Mouse (Mus musculus) embryonic facial prominence, embryonic 14.5 days (tissue): ENCODE results near the gene Klk9. TPM values are rescaled to one million over a fixed set of nuclear protein-coding genes. Genes with fewer than 3 reads are reported as not detected.

Experiments used
- ATAC-seq: fragments of 200-750 bp; cut with Nextera tagmentation; 2 replicates; pipeline ENCODE4 v1.8.0; 2017; ENCODE audit warnings: low read depth, moderate number of reproducible peaks, moderate TSS enrichment
- DNase-seq: peaks from one replicate; pipeline ENCODE4 v3.0.0-alpha.2; 2015; ENCODE audit warnings: low spot score
- H3K27ac ChIP-seq: fragments of 300-500 bp; sonication (generic); replicated peaks from 2 replicates; pipeline ENCODE4 v1.5.1; 2014; ENCODE audit warnings: low read depth, mild to moderate bottlenecking, low read length, moderate library complexity
- H3K27me3 ChIP-seq: fragments of 300-500 bp; sonication (generic); replicated peaks from 2 replicates; pipeline ENCODE4 v1.6.1; 2014; ENCODE audit warnings: low read length; ENCODE audit not compliant: control insufficient read depth, insufficient read depth
- H3K36me3 ChIP-seq: fragments of 300-500 bp; sonication (generic); 2 replicates; pipeline ENCODE4 v1.6.1; 2014; ENCODE audit warnings: low read length, mixed read lengths; ENCODE audit not compliant: control insufficient read depth, insufficient read depth
- H3K4me1 ChIP-seq: fragments of 300-500 bp; sonication (generic); 2 replicates; pipeline ENCODE4 v1.6.1; 2014; ENCODE audit warnings: antibody characterized with exemption, low read length; ENCODE audit not compliant: control insufficient read depth, insufficient read depth
- H3K4me2 ChIP-seq: fragments of 300-500 bp; sonication (generic); 2 replicates; pipeline ENCODE4 v1.6.1; 2014; ENCODE audit warnings: low read depth, mild to moderate bottlenecking, low read length, moderate library complexity, mixed read lengths
- H3K4me3 ChIP-seq: fragments of 300-500 bp; sonication (generic); 2 replicates; pipeline ENCODE4 v1.5.1; 2014; ENCODE audit warnings: low read depth, mild to moderate bottlenecking, low read length
- H3K9ac ChIP-seq: fragments of 300-500 bp; sonication (generic); 2 replicates; pipeline ENCODE4 v1.6.1; 2014; ENCODE audit warnings: low read depth, mild to moderate bottlenecking, low read length, moderate library complexity, mixed read lengths
- H3K9me3 ChIP-seq: fragments of 300-500 bp; sonication (generic); 2 replicates; pipeline ENCODE4 v1.6.1; 2016; ENCODE audit warnings: low read length; ENCODE audit not compliant: control insufficient read depth
- WGBS: fragments of 180-500 bp; shearing (Covaris S2); extraction: QIAGEN DNeasy Blood & Tissue Kit; methylation state at CpG from one replicate; pipeline ENCODE4 v1.1.7; 2014; 5-methylcytosine and 5-hydroxymethylcytosine counted together
- polyA plus RNA-seq: library from polyadenylated mRNA; unstranded; fragments of >200 nt; fragmentation: Nextera tagmentation; extraction: Ambion mirVana; gene quantifications from 2 replicates; pipeline ENCODE4 v1.2.1, GENCODE M21; 2014

Klk9 gene
- polyA plus RNA-seq: 0.28 and 0.49 TPM in 2 replicates

DNA sequence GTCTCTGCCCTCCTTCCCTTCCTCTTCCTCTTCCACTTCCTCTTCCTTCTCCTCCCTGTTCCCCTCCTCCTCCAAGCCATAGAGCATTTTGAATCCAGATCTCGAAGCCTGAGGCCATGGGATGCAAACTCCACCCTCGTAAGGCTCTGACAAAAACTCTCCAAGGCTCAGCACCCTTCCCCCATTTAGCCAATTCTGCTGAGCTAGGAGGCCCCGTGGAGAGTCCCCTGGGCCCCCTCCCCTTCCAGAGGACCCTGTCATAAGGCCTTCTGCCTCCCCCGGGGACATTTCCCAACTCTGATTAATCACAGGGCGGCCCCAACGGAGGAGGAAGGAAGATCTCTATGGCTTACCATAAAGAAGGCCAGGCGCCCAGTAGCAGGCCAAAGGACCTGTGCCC, at the start of gene Klk9:
Gene Klk9 (plus strand): TSS at position 301 of the 400 bp plus-strand sequence.
- H3K4me1 ChIP-seq: no peaks in the 10 kb centered on the region
- peaks cover 8% of the 10 kb centered on the region for H3K27me3 ChIP-seq
- 72% methylated on average over 7 of the region's 7 CpGs for WGBS
- no peaks in the 10 kb centered on the region for H3K9me3 ChIP-seq
- no peaks in the 10 kb centered on the region for H3K36me3 ChIP-seq
- ATAC-seq: no peak
- H3K27ac ChIP-seq: no peak within 1 kb of the TSS
- no peak for DNase-seq
- H3K4me3 ChIP-seq: no peak within 1 kb of the TSS
- no peak within 1 kb of the TSS for H3K9ac ChIP-seq
- no peak within 1 kb of the TSS for H3K4me2 ChIP-seq

DNA sequence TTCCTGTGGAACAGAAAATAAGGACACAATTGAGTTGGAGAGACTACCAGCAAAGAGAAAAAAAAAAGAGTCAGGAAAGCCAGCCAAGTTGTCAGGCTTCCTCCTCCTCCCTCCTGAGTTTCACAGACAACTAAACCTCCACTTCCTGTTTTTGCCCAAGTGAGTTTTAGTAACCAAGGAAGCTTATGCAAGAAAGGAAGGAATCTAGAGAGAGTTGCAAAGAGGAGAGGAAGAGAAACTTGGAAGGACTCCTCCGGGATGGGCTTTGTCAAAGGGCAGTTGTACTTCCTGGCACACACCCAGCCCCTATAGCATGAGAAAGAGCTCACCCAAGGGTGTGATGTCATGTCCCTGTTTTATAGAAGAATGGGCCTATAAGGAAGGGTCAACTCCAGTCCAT, 43.9 kb upstream of the Klk9 start:
- WGBS: 65% methylated on average over 1 of the region's 1 CpGs
- Histone ChIP-seq H3K4me2 (no peak overlapping the region), H3K9me3 (no peaks in the 10 kb centered on the region), H3K9ac (no peak overlapping the region), H3K4me1 (no peaks in the 10 kb centered on the region), H3K27me3 (no peaks in the 10 kb centered on the region), H3K36me3 (no peaks in the 10 kb centered on the region), H3K4me3 (no peak overlapping the region), H3K27ac (no peak overlapping the region)
- ATAC-seq (no peak), DNase-seq (peak; percentile 5)

- H3K9me3 ChIP-seq: no peaks in the 10 kb centered on the region
- no peak overlapping the region for H3K4me2 ChIP-seq
- H3K27me3 ChIP-seq: no peaks in the 10 kb centered on the region
- no peak overlapping the region for H3K27ac ChIP-seq
- H3K4me1 ChIP-seq: no peaks in the 10 kb centered on the region
- no peak overlapping the region for H3K4me3 ChIP-seq
- DNase-seq (no peak), ATAC-seq (no peak)
- WGBS: 70% methylated on average over 2 of the region's 2 CpGs
- H3K36me3 ChIP-seq: no peaks in the 10 kb centered on the region
- no peak overlapping the region for H3K9ac ChIP-seq
These were observed 38.9 kb upstream of the Klk9 start for GRCm38 (mm10) chr7:43752806-43753205.

GRCm38 (mm10) chr7:43766484-43766883, 25.2 kb upstream of the Klk9 start:
- no peak for ATAC-seq
- 51% methylated on average over 8 of the region's 8 CpGs for WGBS
- Histone ChIP-seq H3K9me3 (no peaks in the 10 kb centered on the region), H3K27me3 (no peaks in the 10 kb centered on the region), H3K9ac (no peak overlapping the region), H3K36me3 (no peaks in the 10 kb centered on the region), H3K4me2 (no peak overlapping the region), H3K4me3 (no peak overlapping the region), H3K27ac (no peak overlapping the region), H3K4me1 (no peaks in the 10 kb centered on the region)
- DNase-seq: no peak

GRCm38 (mm10) chr7:43768597-43768996, 23.1 kb upstream of the Klk9 start, which contains the start of gene Klk12:
TSS of gene Klk12 (plus strand) at chr7:43768897.
- no peaks in the 10 kb centered on the region for H3K9me3 ChIP-seq
- H3K27me3 ChIP-seq: no peaks in the 10 kb centered on the region
- H3K36me3 ChIP-seq: no peaks in the 10 kb centered on the region
- ATAC-seq: peak; percentile 12; the same call in 1 of the 2 replicates
- no peak for DNase-seq
- H3K4me3 ChIP-seq: no peak within 1 kb of the TSS
- 74% methylated on average over 4 of the region's 4 CpGs for WGBS
- no peak within 1 kb of the TSS for H3K9ac ChIP-seq
- H3K4me1 ChIP-seq: no peaks in the 10 kb centered on the region
- no peak within 1 kb of the TSS for H3K4me2 ChIP-seq
- H3K27ac ChIP-seq: no peak within 1 kb of the TSS

GRCm38 (mm10) chr7:43769636-43770035, 22.1 kb upstream of the Klk9 start:
- Histone ChIP-seq H3K9me3 (no peaks in the 10 kb centered on the region), H3K4me2 (no peak overlapping the region), H3K27me3 (no peaks in the 10 kb centered on the region), H3K4me1 (0 out of 2 replicates have a peak, but pooled peaks cover under 1% of the 10 kb centered on the region), H3K36me3 (no peaks in the 10 kb centered on the region), H3K9ac (no peak overlapping the region), H3K4me3 (no peak overlapping the region), H3K27ac (no peak overlapping the region)
- no peak for DNase-seq
- ATAC-seq: no peak
- 88% methylated on average over 8 of the region's 8 CpGs for WGBS

- H3K4me1 ChIP-seq: 0 out of 2 replicates have a peak, but pooled peaks cover 2% of the 10 kb centered on the region
- no peak for ATAC-seq
- no peak for DNase-seq
- no peaks in the 10 kb centered on the region for H3K36me3 ChIP-seq
- H3K9ac ChIP-seq: no peak overlapping the region
- no peak overlapping the region for H3K4me2 ChIP-seq
- no peak overlapping the region for H3K4me3 ChIP-seq
- WGBS: 96% methylated on average over 10 of the region's 10 CpGs
- H3K9me3 ChIP-seq: no peaks in the 10 kb centered on the region
- no peak overlapping the region for H3K27ac ChIP-seq
- no peaks in the 10 kb centered on the region for H3K27me3 ChIP-seq
These were observed 21.0 kb upstream of the Klk9 start for GRCm38 (mm10) chr7:43770701-43771100.

GRCm38 (mm10) chr7:43771916-43772315, 19.8 kb upstream of the Klk9 start:
- Histone ChIP-seq H3K36me3 (no peaks in the 10 kb centered on the region), H3K4me3 (no peak overlapping the region), H3K27me3 (no peaks in the 10 kb centered on the region), H3K9me3 (no peaks in the 10 kb centered on the region), H3K4me2 (no peak overlapping the region), H3K9ac (no peak overlapping the region), H3K27ac (no peak overlapping the region), H3K4me1 (0 out of 2 replicates have a peak, but pooled peaks cover 2% of the 10 kb centered on the region)
- DNase-seq (no peak), ATAC-seq (no peak)
- WGBS: 93% methylated on average over 6 of the region's 6 CpGs

- H3K36me3 ChIP-seq: no peaks in the 10 kb centered on the region
- H3K27me3 ChIP-seq: no peaks in the 10 kb centered on the region
- DNase-seq: no peak
- ATAC-seq: no peak
- 76% methylated on average over 3 of the region's 3 CpGs for WGBS
- H3K4me1 ChIP-seq: 0 out of 2 replicates have a peak, but pooled peaks cover 2% of the 10 kb centered on the region
- no peak overlapping the region for H3K4me3 ChIP-seq
- no peak overlapping the region for H3K27ac ChIP-seq
- no peak overlapping the region for H3K9ac ChIP-seq
- no peaks in the 10 kb centered on the region for H3K9me3 ChIP-seq
- H3K4me2 ChIP-seq: no peak overlapping the region
These were observed 18.8 kb upstream of the Klk9 start for GRCm38 (mm10) chr7:43772901-43773300.
